Mouse (Mus musculus) liver, postnatal 0 days (tissue): ENCODE data around the gene Pfkp.

Source experiments
- CTCF ChIP-seq: sonication (generic); IDR thresholded peaks from 2 replicates; pipeline ENCODE4 v1.5.1; 2016; ENCODE audit warnings: antibody characterized with exemption, low read depth
- EP300 ChIP-seq: IDR thresholded peaks from 2 replicates; pipeline ENCODE4 v1.6.1; 2016; ENCODE audit warnings: antibody characterized with exemption, low read depth, mild to moderate bottlenecking

- TF ChIP-seq CTCF (no peak), EP300 (no peak)
Measured at GRCm38 (mm10) chr13:6634063-6634462, 14.5 kb downstream of the Pfkp start.
